Mouse (Mus musculus) thymus, adult 2 months (tissue): ENCODE measurements around the gene Fam71f2. TPM values are rescaled to one million over a fixed set of nuclear protein-coding genes. Genes with fewer than 3 reads are reported as not detected.

Experiments
- DNase-seq: peaks from one replicate; pipeline ENCODE4 v3.0.0; 2021
- H3K27ac ChIP-seq: fragments of 200-500 bp; 2 replicates; pipeline ENCODE4 v1.5.1; 2012; ENCODE audit warnings: low read length, control low read depth; ENCODE audit not compliant: control insufficient read depth, insufficient read depth
- H3K27me3 ChIP-seq: fragments of 200-500 bp; 2 replicates; pipeline ENCODE4 v1.6.1; 2012; ENCODE audit warnings: mild to moderate bottlenecking, low read length, moderate library complexity, mixed read lengths; ENCODE audit not compliant: control insufficient read depth, insufficient read depth
- H3K36me3 ChIP-seq: fragments of 200-500 bp; 2 replicates; pipeline ENCODE4 v1.6.1; 2012; ENCODE audit warnings: mild to moderate bottlenecking, low read length, moderate library complexity; ENCODE audit not compliant: control insufficient read depth, insufficient read depth
- H3K4me1 ChIP-seq: fragments of 200-500 bp; replicated peaks from 2 replicates; pipeline ENCODE4 v1.6.1; 2012; ENCODE audit warnings: low read length; ENCODE audit not compliant: control insufficient read depth, insufficient read depth
- H3K4me3 ChIP-seq: fragments of 200-500 bp; 2 replicates; pipeline ENCODE4 v1.5.1; 2012; ENCODE audit warnings: mild to moderate bottlenecking, low read length, control low read depth, moderate library complexity; ENCODE audit not compliant: control insufficient read depth, insufficient read depth
- CTCF ChIP-seq: fragments of 200-500 bp; IDR thresholded peaks from 2 replicates; pipeline ENCODE4 v1.5.1; 2012; ENCODE audit warnings: mild to moderate bottlenecking, control low read depth, low read length, moderate library complexity, borderline replicate concordance; ENCODE audit not compliant: control insufficient read depth, poor library complexity, insufficient read depth; ENCODE audit errors: extremely low read depth
- POLR2A ChIP-seq: fragments of 200-500 bp; IDR thresholded peaks from 2 replicates; pipeline ENCODE4 v1.6.1; 2012; ENCODE audit warnings: mild to moderate bottlenecking, low read length, control low read depth, moderate library complexity; ENCODE audit not compliant: control insufficient read depth, poor library complexity, insufficient read depth; ENCODE audit errors: extremely low read depth
- WGBS: fragments of 180-500 bp; shearing (Covaris S2); methylation state at CpG from one replicate; pipeline ENCODE4 v1.1.7; 2018; 5-methylcytosine and 5-hydroxymethylcytosine counted together
- polyA plus RNA-seq: library from polyadenylated mRNA; depleted of rRNA; stranded (reverse); fragments of >200 nt; gene quantifications from 2 replicates; pipeline ENCODE4 v1.2.3, GENCODE M21; 2012; rRNA removed

Fam71f2 gene
- polyA plus RNA-seq: 2.5 and 2.7 TPM in 2 replicates

DNA sequence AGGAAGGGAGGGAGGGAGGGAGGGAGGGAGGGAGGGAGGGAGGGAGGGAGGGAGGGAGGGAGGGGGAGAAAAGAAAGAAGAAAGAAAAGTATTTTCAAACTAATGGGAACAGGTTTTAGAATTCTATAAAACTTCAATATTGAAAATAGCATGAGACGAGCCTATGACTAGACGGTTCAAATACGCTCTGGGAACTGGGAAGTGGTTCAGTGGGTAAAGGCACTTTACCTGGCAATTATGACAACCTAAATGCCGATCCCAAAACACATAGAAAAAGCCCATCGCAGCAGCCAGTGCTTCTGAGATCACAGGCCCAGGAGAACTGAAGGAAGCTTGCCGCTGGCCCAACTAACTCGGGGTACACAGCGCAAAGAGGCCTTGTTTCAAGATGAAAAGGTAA, at the start of gene Fam71f2:
Gene Fam71f2, plus strand, starts transcription at position 301 of the 400 bp plus-strand sequence.
- Histone ChIP-seq H3K27ac (no peak within 1 kb of the TSS), H3K36me3 (0 out of 2 replicates have a peak, but pooled peaks cover 3% of the 10 kb centered on the region), H3K4me3 (no peak within 1 kb of the TSS), H3K4me1 (no peaks in the 10 kb centered on the region), H3K27me3 (no peaks in the 10 kb centered on the region)
- no peak for DNase-seq
- no peak for TF ChIP-seq CTCF
- no peak for TF ChIP-seq POLR2A
- WGBS: 86% methylated on average over 8 of the region's 8 CpGs

DNA sequence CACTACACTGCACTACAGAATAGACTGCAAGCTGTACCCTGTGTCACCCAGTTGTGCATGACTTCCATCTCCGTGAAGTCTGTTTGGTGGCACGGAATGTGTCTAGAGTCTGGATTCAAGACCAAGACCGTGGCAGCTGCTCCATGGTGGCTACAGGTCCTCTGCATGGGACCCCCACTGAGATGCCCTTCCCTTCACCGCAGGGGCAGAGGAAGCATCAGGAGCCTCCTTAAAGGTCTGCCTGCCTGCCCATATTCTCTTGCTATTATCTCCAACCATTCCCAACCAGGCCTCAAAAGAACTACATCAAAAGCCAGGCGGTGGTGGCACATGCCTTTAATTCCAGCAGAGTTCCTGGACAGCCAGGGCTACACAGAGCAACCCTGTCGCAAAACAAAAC, 49.0 kb upstream of the Fam71f2 start:
- WGBS: 97% methylated on average over 6 of the region's 6 CpGs
- no peaks in the 10 kb centered on the region for H3K27me3 ChIP-seq
- no peak for DNase-seq

DNA sequence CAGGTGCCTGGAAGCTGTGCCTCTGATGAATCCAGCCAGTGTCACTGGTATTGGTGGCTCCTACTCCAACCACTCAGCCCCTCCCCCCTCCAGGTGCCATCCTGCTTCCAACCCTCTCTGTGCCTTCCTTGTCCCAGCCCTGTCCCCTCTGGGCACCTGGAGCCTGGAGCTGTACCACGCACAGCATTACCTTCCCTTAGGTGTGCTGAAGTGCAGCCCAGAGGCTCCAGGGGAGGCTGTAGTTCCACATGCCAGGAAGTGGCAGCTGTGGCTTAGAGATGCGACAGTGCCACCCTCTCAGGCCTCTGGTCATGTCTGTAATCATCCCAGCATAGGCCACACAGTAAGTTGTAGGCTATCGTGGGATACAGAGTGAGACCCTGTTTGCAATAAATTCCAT, 47.6 kb upstream of the Fam71f2 start:
- WGBS: 16% methylated on average over 3 of the region's 3 CpGs
- Histone ChIP-seq H3K4me3 (no peak overlapping the region), H3K4me1 (peaks cover 55% of the 10 kb centered on the region), H3K36me3 (no peaks in the 10 kb centered on the region), H3K27ac (peak overlapping the region; percentile 99), H3K27me3 (no peaks in the 10 kb centered on the region)
- DNase-seq: peak; percentile 60
- TF ChIP-seq POLR2A (no peak), CTCF (no peak)

More for the DNA sequence above, 49.0 kb upstream of the Fam71f2 start:
- Histone ChIP-seq H3K36me3 (no peaks in the 10 kb centered on the region), H3K27ac (peak overlapping the region; percentile 59), H3K4me3 (no peak overlapping the region), H3K4me1 (peaks cover 55% of the 10 kb centered on the region)
- TF ChIP-seq CTCF: no peak
- no peak for TF ChIP-seq POLR2A

DNA sequence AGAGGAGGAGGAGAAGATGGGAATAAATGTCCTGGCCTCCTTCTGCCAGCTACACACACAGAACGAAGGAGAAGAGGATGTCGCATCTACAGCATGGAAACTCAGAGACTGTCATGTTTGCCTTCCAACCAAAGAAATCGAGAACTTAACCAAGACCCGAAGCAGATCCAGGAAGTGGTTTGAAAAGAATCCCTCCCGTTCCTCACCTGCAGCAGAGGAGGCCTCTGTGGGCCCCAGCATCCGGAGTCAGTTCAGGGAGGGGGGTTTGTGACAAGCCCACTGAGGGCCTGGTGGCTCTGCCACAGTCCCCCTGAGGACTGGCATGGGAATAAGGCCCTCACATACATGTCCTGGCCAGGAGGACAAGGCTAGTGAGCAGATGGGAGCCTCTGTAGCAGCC, 47.1 kb upstream of the Fam71f2 start:
- H3K4me3 ChIP-seq: 0 out of 2 replicates have a peak overlapping the region, but pooled peaks have one; percentile 22
- H3K4me1 ChIP-seq: peaks cover 55% of the 10 kb centered on the region
- TF ChIP-seq CTCF (no peak), POLR2A (peak; percentile 72)
- WGBS: 5% methylated on average over 6 of the region's 6 CpGs
- H3K36me3 ChIP-seq: no peaks in the 10 kb centered on the region
- DNase-seq: peak; percentile 79
- no peaks in the 10 kb centered on the region for H3K27me3 ChIP-seq
- H3K27ac ChIP-seq: peak overlapping the region; percentile 99

DNA sequence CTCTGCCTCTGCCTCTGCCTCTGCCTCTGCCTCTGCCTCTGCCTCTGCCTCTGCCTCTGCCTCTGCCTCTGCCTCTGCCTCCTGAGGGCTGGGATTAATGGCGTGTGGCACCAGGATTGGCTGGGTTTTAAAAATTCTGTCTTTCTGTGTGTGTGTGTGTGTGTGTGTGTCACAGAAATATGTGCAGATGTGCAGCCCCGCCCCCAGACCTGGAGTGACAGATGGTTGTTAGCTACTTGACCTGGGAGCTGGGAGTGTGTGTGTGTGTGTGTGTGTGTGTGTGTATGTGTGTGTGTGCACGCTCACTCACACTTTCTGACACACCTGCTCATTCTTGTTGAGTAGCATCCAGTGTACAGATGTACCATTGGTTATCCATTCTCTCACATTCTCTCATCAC, 45.7 kb upstream of the Fam71f2 start:
- Histone ChIP-seq H3K4me1 (peaks cover 48% of the 10 kb centered on the region), H3K4me3 (no peak overlapping the region), H3K27ac (peak overlapping the region; percentile 30; the same call in 1 of the 2 replicates), H3K27me3 (no peaks in the 10 kb centered on the region), H3K36me3 (no peaks in the 10 kb centered on the region)
- no peak for TF ChIP-seq CTCF
- TF ChIP-seq POLR2A: no peak
- 80% methylated on average over 3 of the region's 3 CpGs for WGBS
- DNase-seq: no peak

DNA sequence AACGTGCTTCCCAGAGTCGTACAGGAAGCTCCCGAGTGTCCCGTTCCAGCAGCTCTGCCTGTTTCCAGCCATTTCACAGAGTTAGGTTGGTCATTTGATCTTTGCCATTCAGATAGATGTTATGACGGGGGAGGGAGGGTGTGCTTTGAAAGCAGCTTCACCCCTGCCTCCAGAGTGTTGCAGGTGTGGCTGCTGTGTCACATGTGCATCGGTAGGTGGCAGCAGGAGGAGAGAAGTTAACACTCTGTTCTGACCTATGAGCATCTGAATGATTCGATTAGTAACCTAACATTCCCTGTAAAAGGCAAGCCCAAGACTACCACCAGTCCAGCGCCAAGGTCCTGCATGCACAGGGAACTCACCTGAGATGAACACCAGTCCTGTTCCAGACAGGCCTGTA, 45.1 kb upstream of the Fam71f2 start:
- Histone ChIP-seq H3K27ac (peak overlapping the region; percentile 68), H3K27me3 (no peaks in the 10 kb centered on the region), H3K4me1 (peaks cover 42% of the 10 kb centered on the region), H3K4me3 (no peak overlapping the region), H3K36me3 (no peaks in the 10 kb centered on the region)
- TF ChIP-seq POLR2A (no peak), CTCF (peak; percentile 58; the same call in 1 of the 2 replicates)
- WGBS: 42% methylated on average over 8 of the region's 8 CpGs
- DNase-seq: peak; percentile 68

DNA sequence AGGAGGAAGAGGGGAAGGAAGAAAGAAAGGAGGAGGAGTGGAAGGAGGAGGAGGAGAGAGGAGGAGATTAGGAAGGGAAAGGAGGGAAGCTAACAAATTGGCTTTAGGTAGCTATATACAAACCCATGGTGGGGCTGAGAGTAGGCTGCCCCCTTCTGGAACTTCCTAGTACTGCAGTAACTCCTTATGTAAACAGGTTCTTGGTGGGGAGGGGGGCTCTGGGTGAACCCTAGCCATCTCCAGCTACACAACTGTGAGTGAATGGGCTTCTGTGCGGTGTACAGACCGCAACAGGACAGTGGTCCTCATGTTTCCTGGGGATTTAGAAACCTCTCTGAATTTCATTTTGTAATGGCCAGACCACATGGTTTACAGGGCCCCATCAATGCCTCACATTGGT, 38.6 kb upstream of the Fam71f2 start:
- peak; percentile 75 for DNase-seq
- no peak overlapping the region for H3K4me3 ChIP-seq
- no peaks in the 10 kb centered on the region for H3K27me3 ChIP-seq
- no peak overlapping the region for H3K27ac ChIP-seq
- no peaks in the 10 kb centered on the region for H3K4me1 ChIP-seq
- TF ChIP-seq POLR2A (no peak), CTCF (peak; percentile 49; the same call in 1 of the 2 replicates)
- no peaks in the 10 kb centered on the region for H3K36me3 ChIP-seq
- WGBS: 23% methylated on average over 2 of the region's 2 CpGs
